Mouse (Mus musculus) brain, embryonic 14.5 days (tissue): ENCODE measurements at regions not wholly inside any gene's neighbourhood (a gene's known extent, or its start where the extent isn't known, plus 50 kb on each side); places are given as distances from the start of the nearest gene placed in this dataset.

Experiments used
- CTCF ChIP-seq: fragments of 200-500 bp; IDR thresholded peaks from 2 replicates; pipeline ENCODE4 v1.5.1; 2012; ENCODE audit warnings: inconsistent platforms, mild to moderate bottlenecking, moderate library complexity, borderline replicate concordance; ENCODE audit not compliant: insufficient read depth, insufficient read length; ENCODE audit errors: extremely low read depth
- POLR2A ChIP-seq: fragments of 200-500 bp; IDR thresholded peaks from 2 replicates; pipeline ENCODE4 v1.6.1; 2012; ENCODE audit warnings: mild to moderate bottlenecking, inconsistent platforms, borderline replicate concordance; ENCODE audit not compliant: poor library complexity, insufficient read depth, insufficient read length, severe bottlenecking; ENCODE audit errors: extremely low read depth

DNA sequence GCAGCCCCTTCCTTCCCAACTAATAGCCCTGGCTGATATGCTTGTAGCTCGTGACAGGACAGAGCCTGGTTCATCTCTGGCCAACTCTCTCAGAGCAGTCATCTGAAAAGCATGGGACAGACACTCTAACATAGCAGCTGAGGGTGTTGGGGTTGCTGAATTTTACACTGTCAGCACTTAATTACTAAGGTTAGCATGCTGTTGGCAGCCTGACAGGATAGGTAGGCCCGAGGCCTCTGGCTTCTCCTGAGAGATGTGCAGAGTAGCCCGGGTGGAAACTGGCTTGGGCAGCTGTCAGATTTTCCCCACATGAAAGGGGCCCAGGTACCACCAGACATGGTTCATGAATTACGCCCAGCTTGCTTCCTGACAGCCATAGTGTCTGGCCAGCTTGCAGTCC, 106.6 kb downstream of the Gadd45g start:
- TF ChIP-seq CTCF (no peak), POLR2A (no peak)
